Comparison of ENCODE assay signal across 23 mouse cellular contexts in genomic region chr2:17290709-17291108, GRCm38 (mm10).
"Had no signal": no experiment of that assay in that cellular context is flagged by ENCODE, and none has a peak within 500 bp of the region (broad histone marks: within the 10 kb centered on the region; RNA-seq: fewer than 3 reads in every experiment).

No protein-coding gene starts in this region.

- H3K4me3 ChIP-seq: heart, adult 2 months; heart, embryonic 13.5 days; heart, embryonic 15.5 days; hindbrain, embryonic 10.5 days; hindbrain, embryonic 12.5 days; intestine, embryonic 15.5 days; left cerebral cortex, adult 2 months; limb, embryonic 10.5 days; limb, embryonic 12.5 days; liver, embryonic 13.5 days had no signal

- DNase-seq: gastrocnemius, postnatal 14 days; gastrocnemius, postnatal 36 days; heart, adult 2 months; heart, postnatal 14 days; heart, postnatal 36 days; kidney, adult 18-20 months; kidney, adult 8-10 months; kidney, postnatal 10 days; kidney, postnatal 25 days; liver; liver, embryonic 13.5 days had no signal

- H3K27ac ChIP-seq: heart, adult 2 months; heart, embryonic 13.5 days; heart, embryonic 15.5 days; hindbrain, embryonic 10.5 days; hindbrain, embryonic 12.5 days; hindbrain, embryonic 14.5 days; intestine, embryonic 15.5 days; left cerebral cortex, adult 2 months; limb, embryonic 10.5 days; limb, embryonic 12.5 days; liver, embryonic 13.5 days had no signal

- ATAC-seq: hindbrain, embryonic 16.5 days; inflammation-experienced regulatory T-cells, adult 6 months; intestine, embryonic 15.5 days; intestine, postnatal 0 days had no signal
